Mouse (Mus musculus): ENCODE measurements at regions not wholly inside any gene's neighbourhood (a gene's known extent, or its start where the extent isn't known, plus 50 kb on each side); places are given as distances from the start of the nearest gene placed in this dataset.

- no peaks in the 10 kb centered on the region for H3K27me3 ChIP-seq (ENCODE audit: insufficient read depth, low read length)
- no peaks in the 10 kb centered on the region for H3K9me3 ChIP-seq (ENCODE audit: low read depth, low read length)
- H3K4me1 ChIP-seq (ENCODE audit: insufficient read depth), result no peaks in the 10 kb centered on the region
- H3K4me3 ChIP-seq (ENCODE audit: low read depth, low read length), result no peak overlapping the region
- DNase-seq (peak; percentile 47), ATAC-seq (ENCODE audit: insufficient read depth) (0 out of 2 replicates have a peak, but pooled peaks have one; percentile 20)
- WGBS, result 67% methylated on average over 5 of the region's 5 CpGs
- H3K36me3 ChIP-seq (ENCODE audit: insufficient read depth), result no peaks in the 10 kb centered on the region
- TF ChIP-seq CTCF (IDR thresholded peaks at IDR 0.05; ENCODE audit: low read depth), result no peak
- peak overlapping the region; percentile 33; the same call in 1 of the 2 replicates for H3K27ac ChIP-seq (ENCODE audit: low read depth)
- H3K4me2 ChIP-seq, result no peak overlapping the region
- no peak overlapping the region for H3K9ac ChIP-seq
These were observed 110.3 kb upstream of the Rreb1 start for GRCm38 (mm10) chr13:37667871-37668270.

GRCm38 (mm10) chr13:37671109-37671508 lies 107.1 kb upstream of the Rreb1 start:
- ATAC-seq (ENCODE audit: insufficient read depth), result no peak
- no peak overlapping the region for H3K27ac ChIP-seq (ENCODE audit: low read depth)

DNA sequence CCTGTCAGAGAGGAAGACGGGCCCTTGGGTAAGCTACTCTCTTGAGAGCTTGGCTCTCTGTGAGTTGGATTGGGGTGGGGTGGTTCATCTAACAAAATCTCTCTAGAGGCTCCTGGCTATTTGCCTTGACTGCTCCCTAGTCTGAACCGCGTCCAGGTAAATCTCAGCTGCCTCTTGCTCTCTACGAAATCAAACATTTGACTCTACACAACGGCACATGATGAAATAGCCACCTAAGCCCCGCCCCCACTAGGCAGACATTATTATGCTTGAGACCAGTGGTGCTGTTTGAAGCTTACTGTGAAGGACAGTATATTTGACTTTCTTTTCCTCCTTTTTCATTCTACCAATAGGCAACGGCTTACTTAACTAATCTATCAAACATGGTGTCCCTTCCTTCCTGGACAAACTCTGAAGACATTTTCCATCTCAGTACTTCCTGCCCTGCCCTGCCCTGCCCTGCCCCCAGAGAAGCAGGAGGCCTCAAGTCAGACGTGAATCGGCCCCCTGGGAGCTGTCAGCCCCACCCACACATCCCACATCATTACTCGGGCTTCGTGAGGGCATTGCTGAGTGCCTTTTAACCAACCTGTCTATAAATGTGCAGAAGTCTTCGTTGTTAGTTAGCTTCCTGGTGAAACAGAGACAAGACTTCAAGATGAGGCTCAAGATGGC lies 103.4 kb upstream of the Rreb1 start:
- Histone ChIP-seq H3K4me3 (ENCODE audit: low read depth, low read length) (no peak overlapping the region), H3K4me1 (ENCODE audit: insufficient read depth) (no peaks in the 10 kb centered on the region), H3K36me3 (ENCODE audit: insufficient read depth) (no peaks in the 10 kb centered on the region), H3K27ac (ENCODE audit: low read depth) (no peak overlapping the region), H3K9me3 (ENCODE audit: low read depth, low read length) (no peaks in the 10 kb centered on the region), H3K4me2 (no peak overlapping the region), H3K27me3 (ENCODE audit: insufficient read depth, low read length) (no peaks in the 10 kb centered on the region), H3K9ac (no peak overlapping the region)
- no peak for TF ChIP-seq CTCF (IDR thresholded peaks at IDR 0.05; ENCODE audit: low read depth)
- ATAC-seq (ENCODE audit: insufficient read depth), result no peak
- 53% methylated on average over 12 of the region's 12 CpGs for WGBS
- no peak for DNase-seq

More at GRCm38 (mm10) chr13:37671109-37671508, 107.1 kb upstream of the Rreb1 start:
- TF ChIP-seq CTCF (IDR thresholded peaks at IDR 0.05; ENCODE audit: low read depth), result no peak
- Histone ChIP-seq H3K36me3 (ENCODE audit: insufficient read depth) (no peaks in the 10 kb centered on the region), H3K9ac (no peak overlapping the region), H3K27me3 (ENCODE audit: insufficient read depth, low read length) (no peaks in the 10 kb centered on the region), H3K9me3 (ENCODE audit: low read depth, low read length) (no peaks in the 10 kb centered on the region), H3K4me1 (ENCODE audit: insufficient read depth) (no peaks in the 10 kb centered on the region), H3K4me2 (no peak overlapping the region), H3K4me3 (ENCODE audit: low read depth, low read length) (no peak overlapping the region)
- 80% methylated on average over 5 of the region's 5 CpGs for WGBS
- no peak for DNase-seq

- Histone ChIP-seq H3K9me3 (ENCODE audit: low read depth, low read length) (no peaks in the 10 kb centered on the region), H3K4me2 (no peak overlapping the region), H3K4me1 (ENCODE audit: insufficient read depth) (no peaks in the 10 kb centered on the region), H3K27me3 (ENCODE audit: insufficient read depth, low read length) (no peaks in the 10 kb centered on the region), H3K9ac (no peak overlapping the region), H3K4me3 (ENCODE audit: low read depth, low read length) (no peak overlapping the region), H3K27ac (ENCODE audit: low read depth) (no peak overlapping the region), H3K36me3 (ENCODE audit: insufficient read depth) (no peaks in the 10 kb centered on the region)
- 74% methylated on average over 3 of the region's 3 CpGs for WGBS
- no peak for ATAC-seq (ENCODE audit: insufficient read depth)
- DNase-seq, result no peak
- no peak for TF ChIP-seq CTCF (IDR thresholded peaks at IDR 0.05; ENCODE audit: low read depth)
These were observed 102.5 kb upstream of the Rreb1 start for GRCm38 (mm10) chr13:37675718-37676117.

DNA sequence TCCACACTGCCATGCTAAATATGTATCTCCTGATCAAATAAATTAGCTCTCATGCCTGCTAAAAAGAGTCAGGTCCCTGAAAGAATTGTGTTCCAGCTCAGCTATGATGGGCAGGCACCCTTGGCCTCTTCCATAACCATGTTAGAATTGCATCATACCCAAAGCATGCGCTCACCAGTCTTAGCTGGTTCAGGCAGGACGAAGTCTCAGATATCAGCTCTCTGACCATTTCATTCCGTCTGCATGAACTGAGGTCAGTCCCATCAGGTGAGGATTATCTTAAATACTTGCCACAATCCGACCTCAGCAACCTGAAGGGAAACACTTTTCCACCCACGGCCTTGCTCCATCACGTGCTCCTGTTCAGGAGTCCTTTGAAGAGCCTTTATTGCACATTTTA lies 101.3 kb upstream of the Rreb1 start:
- ATAC-seq (ENCODE audit: insufficient read depth) (no peak), DNase-seq (no peak)
- no peaks in the 10 kb centered on the region for H3K4me1 ChIP-seq (ENCODE audit: insufficient read depth)
- no peak overlapping the region for H3K4me3 ChIP-seq (ENCODE audit: low read depth, low read length)
- no peaks in the 10 kb centered on the region for H3K36me3 ChIP-seq (ENCODE audit: insufficient read depth)
- TF ChIP-seq CTCF (IDR thresholded peaks at IDR 0.05; ENCODE audit: low read depth), result no peak
- H3K4me2 ChIP-seq, result no peak overlapping the region
- H3K9me3 ChIP-seq (ENCODE audit: low read depth, low read length), result no peaks in the 10 kb centered on the region
- WGBS, result 62% methylated on average over 6 of the region's 6 CpGs
- no peak overlapping the region for H3K27ac ChIP-seq (ENCODE audit: low read depth)
- no peaks in the 10 kb centered on the region for H3K27me3 ChIP-seq (ENCODE audit: insufficient read depth, low read length)
- H3K9ac ChIP-seq, result no peak overlapping the region

DNA sequence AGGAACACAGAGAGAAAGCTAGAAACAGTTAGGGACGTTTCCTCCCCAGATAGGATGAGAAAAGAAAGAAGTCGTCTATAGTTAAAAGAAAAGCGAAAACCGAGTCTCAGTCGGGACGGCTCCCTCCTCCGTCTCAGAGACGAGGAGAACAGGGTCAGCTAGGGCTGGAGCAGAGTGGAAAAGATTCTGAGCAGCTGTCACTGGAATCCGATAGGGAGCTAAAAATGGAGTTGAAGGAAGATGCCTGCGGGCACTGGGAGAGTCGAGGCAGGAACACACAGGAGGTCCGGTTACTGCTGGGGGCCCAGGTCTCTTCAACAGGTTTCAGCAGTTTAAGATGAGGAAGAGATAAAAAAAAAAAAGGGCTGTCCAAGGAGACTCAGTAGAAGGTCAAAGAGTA lies 99.9 kb upstream of the Rreb1 start:
- 44% methylated on average over 12 of the region's 12 CpGs for WGBS
- no peaks in the 10 kb centered on the region for H3K27me3 ChIP-seq (ENCODE audit: insufficient read depth, low read length)
- no peaks in the 10 kb centered on the region for H3K9me3 ChIP-seq (ENCODE audit: low read depth, low read length)
- TF ChIP-seq CTCF (IDR thresholded peaks at IDR 0.05; ENCODE audit: low read depth), result no peak
- H3K27ac ChIP-seq (ENCODE audit: low read depth), result no peak overlapping the region
- H3K4me2 ChIP-seq, result no peak overlapping the region
- ATAC-seq (ENCODE audit: insufficient read depth) (no peak), DNase-seq (peak; percentile 24)
- H3K36me3 ChIP-seq (ENCODE audit: insufficient read depth), result no peaks in the 10 kb centered on the region
- H3K4me1 ChIP-seq (ENCODE audit: insufficient read depth), result no peaks in the 10 kb centered on the region
- no peak overlapping the region for H3K9ac ChIP-seq
- H3K4me3 ChIP-seq (ENCODE audit: low read depth, low read length), result no peak overlapping the region

- DNase-seq (no peak), ATAC-seq (ENCODE audit: insufficient read depth) (no peak)
- no peak overlapping the region for H3K4me2 ChIP-seq
- H3K4me1 ChIP-seq (ENCODE audit: insufficient read depth), result no peaks in the 10 kb centered on the region
- H3K9ac ChIP-seq, result no peak overlapping the region
- H3K27me3 ChIP-seq (ENCODE audit: insufficient read depth, low read length), result no peaks in the 10 kb centered on the region
- TF ChIP-seq CTCF (IDR thresholded peaks at IDR 0.05; ENCODE audit: low read depth), result no peak
- no peak overlapping the region for H3K4me3 ChIP-seq (ENCODE audit: low read depth, low read length)
- no peaks in the 10 kb centered on the region for H3K9me3 ChIP-seq (ENCODE audit: low read depth, low read length)
- H3K36me3 ChIP-seq (ENCODE audit: insufficient read depth), result no peaks in the 10 kb centered on the region
- H3K27ac ChIP-seq (ENCODE audit: low read depth), result no peak overlapping the region
- WGBS, result 91% methylated on average over 9 of the region's 9 CpGs
These were observed 99.4 kb upstream of the Rreb1 start for GRCm38 (mm10) chr13:37678772-37679171.
